27 mouse cellular contexts compared by ENCODE assay signal in genomic region chr6:7716236-7716635, GRCm38 (mm10). TPM values are rescaled to one million over a fixed set of nuclear protein-coding genes. Genes with fewer than 3 reads are reported as not detected.
DNase-seq lines count a peak whose midpoint lies in the region; ATAC-seq and TF ChIP-seq lines count a peak whose summit lies in the region.
"Had no signal": no experiment of that assay in that cellular context is flagged by ENCODE, and none has a peak within 500 bp of the region (broad histone marks: within the 10 kb centered on the region; RNA-seq: fewer than 3 reads in every experiment).

No protein-coding gene starts in this region.

- no peak overlapping the region for H3K4me3 ChIP-seq in forebrain, embryonic 16.5 days (replicated peaks; ENCODE audit: low read length)
- no peak overlapping the region for H3K4me3 ChIP-seq in forebrain, embryonic 13.5 days
- no peak overlapping the region for H3K4me3 ChIP-seq in lung, postnatal 0 days (ENCODE audit: low read depth, low read length)
- H3K4me3 ChIP-seq in lung, adult 2 months (replicated peaks; ENCODE audit: extremely low read depth, low read depth, low read length): no peak overlapping the region
- H3K4me3 ChIP-seq in stomach, postnatal 0 days (ENCODE audit: low read depth, low read length): no peak overlapping the region
- no peak overlapping the region for H3K4me3 ChIP-seq in intestine, embryonic 16.5 days (ENCODE audit: low read length)
- H3K4me3 ChIP-seq: hindbrain, embryonic 13.5 days; limb, embryonic 15.5 days; liver, embryonic 13.5 days; lung, embryonic 15.5 days; megakaryocyte, embryonic 14.5 days; neural tube, embryonic 13.5 days had no signal

- TF ChIP-seq CTCF in lung, postnatal 0 days (IDR thresholded peaks at IDR 0.05): no peak
- no peak for TF ChIP-seq CTCF in lung, adult 2 months (IDR thresholded peaks at IDR 0.05; ENCODE audit: insufficient read depth, low read length)
- TF ChIP-seq CTCF in brain, embryonic 14.5 days (IDR thresholded peaks at IDR 0.05; ENCODE audit: borderline replicate concordance, extremely low read depth, insufficient read depth, insufficient read length): no peak
- TF ChIP-seq CTCF in stomach, postnatal 0 days (IDR thresholded peaks at IDR 0.05; ENCODE audit: low read depth): no peak

- H3K27ac ChIP-seq in forebrain, embryonic 16.5 days (ENCODE audit: low read length): no peak overlapping the region
- no peak overlapping the region for H3K27ac ChIP-seq in forebrain, embryonic 13.5 days
- no peak overlapping the region for H3K27ac ChIP-seq in lung, postnatal 0 days (ENCODE audit: low read length)
- H3K27ac ChIP-seq in stomach, postnatal 0 days (replicated peaks): no peak overlapping the region
- H3K27ac ChIP-seq in intestine, embryonic 16.5 days (ENCODE audit: low read length): no peak overlapping the region
- H3K27ac ChIP-seq: hindbrain, embryonic 13.5 days; limb, embryonic 15.5 days; liver, embryonic 13.5 days; lung, embryonic 15.5 days; neural tube, embryonic 13.5 days had no signal

- no peaks in the 10 kb centered on the region for H3K27me3 ChIP-seq in forebrain, embryonic 16.5 days (replicated peaks; ENCODE audit: control insufficient read depth, insufficient read depth, low read length)
- H3K27me3 ChIP-seq in forebrain, embryonic 13.5 days: no peaks in the 10 kb centered on the region
- no peaks in the 10 kb centered on the region for H3K27me3 ChIP-seq in lung, postnatal 0 days (replicated peaks; ENCODE audit: insufficient read depth, low read length)
- H3K27me3 ChIP-seq in stomach, postnatal 0 days (ENCODE audit: control insufficient read depth, insufficient read depth, low read length): no peaks in the 10 kb centered on the region
- no peaks in the 10 kb centered on the region for H3K27me3 ChIP-seq in intestine, embryonic 16.5 days (replicated peaks; ENCODE audit: control insufficient read depth, insufficient read depth, low read length)
- H3K27me3 ChIP-seq: hindbrain, embryonic 13.5 days; limb, embryonic 15.5 days; liver, embryonic 13.5 days; lung, embryonic 15.5 days; megakaryocyte, embryonic 14.5 days; neural tube, embryonic 13.5 days had no signal

- peak; percentile 43 for ATAC-seq in forebrain, embryonic 16.5 days
- no peak; the same call in 1 of the 2 replicates for ATAC-seq in forebrain, embryonic 13.5 days
- no peak for ATAC-seq in lung, postnatal 0 days
- no peak for ATAC-seq in stomach, postnatal 0 days (ENCODE audit: low FRiP score, low TSS enrichment)
- ATAC-seq in intestine, embryonic 16.5 days: no peak
- ATAC-seq: intestine, postnatal 0 days; Patski had no signal

- no peak for TF ChIP-seq EP300 in lung, postnatal 0 days (IDR thresholded peaks at IDR 0.05)
- TF ChIP-seq EP300 in stomach, postnatal 0 days (optimal IDR thresholded peaks at IDR 0.05): no peak

- H3K4me2 ChIP-seq in forebrain, embryonic 16.5 days (ENCODE audit: low read length): no peak overlapping the region
- H3K4me2 ChIP-seq in forebrain, embryonic 13.5 days: no peak overlapping the region
- H3K4me2 ChIP-seq in lung, postnatal 0 days (replicated peaks; ENCODE audit: low read depth, low read length): no peak overlapping the region
- H3K4me2 ChIP-seq in stomach, postnatal 0 days (replicated peaks; ENCODE audit: low read depth): no peak overlapping the region
- H3K4me2 ChIP-seq in intestine, embryonic 16.5 days (ENCODE audit: low read depth, low read length): no peak overlapping the region
- H3K4me2 ChIP-seq: heart, embryonic 11.5 days; hindbrain, embryonic 13.5 days; limb, embryonic 15.5 days; liver, embryonic 13.5 days; lung, embryonic 15.5 days; neural tube, embryonic 13.5 days had no signal

- peak; percentile 4 for DNase-seq in lung, postnatal 0 days (ENCODE audit: low spot score)
- no peak for DNase-seq in lung, adult 2 months
- DNase-seq in brain, embryonic 14.5 days (ENCODE audit: low read depth): peak; percentile 44
- DNase-seq in stomach, postnatal 0 days (ENCODE audit: low spot score): peak; percentile 27
- DNase-seq: adrenal gland, postnatal 14 days; cerebellum, adult 2 months; cerebellum, postnatal 14 days; gastrocnemius, postnatal 25 days; heart, postnatal 4 days; kidney, adult 9 months; kidney, postnatal 25 days; liver, embryonic 13.5 days; lung, postnatal 4 days; right cerebral cortex, postnatal 4 days; thymus, adult 2 months; thymus, postnatal 36 days had no signal

- no peak overlapping the region for H3K9ac ChIP-seq in forebrain, embryonic 16.5 days (replicated peaks; ENCODE audit: low read depth, low read length)
- no peak overlapping the region for H3K9ac ChIP-seq in forebrain, embryonic 13.5 days
- H3K9ac ChIP-seq in lung, postnatal 0 days (replicated peaks; ENCODE audit: low read depth): no peak overlapping the region
- no peak overlapping the region for H3K9ac ChIP-seq in stomach, postnatal 0 days (ENCODE audit: low read length)
- H3K9ac ChIP-seq in intestine, embryonic 16.5 days (ENCODE audit: low read depth, low read length): no peak overlapping the region
- H3K9ac ChIP-seq: hindbrain, embryonic 13.5 days; limb, embryonic 15.5 days; liver, embryonic 13.5 days; lung, embryonic 15.5 days; neural tube, embryonic 13.5 days had no signal

- no peaks in the 10 kb centered on the region for H3K36me3 ChIP-seq in forebrain, embryonic 16.5 days (ENCODE audit: control insufficient read depth, insufficient read depth)
- H3K36me3 ChIP-seq in forebrain, embryonic 13.5 days (ENCODE audit: poor library complexity, severe bottlenecking): no peaks in the 10 kb centered on the region
- H3K36me3 ChIP-seq in lung, postnatal 0 days (ENCODE audit: insufficient read depth, low read length): no peaks in the 10 kb centered on the region
- H3K36me3 ChIP-seq in stomach, postnatal 0 days (ENCODE audit: control insufficient read depth, insufficient read depth, low read length): no peaks in the 10 kb centered on the region
- H3K36me3 ChIP-seq in intestine, embryonic 16.5 days (ENCODE audit: control insufficient read depth, insufficient read depth, low read length): no peaks in the 10 kb centered on the region
- H3K36me3 ChIP-seq: hindbrain, embryonic 13.5 days; limb, embryonic 15.5 days; liver, embryonic 13.5 days; lung, embryonic 15.5 days; neural tube, embryonic 13.5 days had no signal

- H3K9me3 ChIP-seq in forebrain, embryonic 16.5 days (ENCODE audit: control insufficient read depth, low read length): no peaks in the 10 kb centered on the region
- no peaks in the 10 kb centered on the region; the same call in 1 of the 2 replicates for H3K9me3 ChIP-seq in forebrain, embryonic 13.5 days (replicated peaks)
- no peaks in the 10 kb centered on the region for H3K9me3 ChIP-seq in lung, postnatal 0 days (ENCODE audit: low read length)
- H3K9me3 ChIP-seq in stomach, postnatal 0 days (ENCODE audit: control insufficient read depth, low read length): no peaks in the 10 kb centered on the region
- H3K9me3 ChIP-seq in intestine, embryonic 16.5 days (ENCODE audit: control insufficient read depth, low read length): no peaks in the 10 kb centered on the region
- H3K9me3 ChIP-seq: hindbrain, embryonic 13.5 days; limb, embryonic 15.5 days; liver, embryonic 13.5 days; lung, embryonic 15.5 days; megakaryocyte, embryonic 14.5 days; neural tube, embryonic 13.5 days had no signal

- no peak for TF ChIP-seq POLR2A in lung, adult 2 months (IDR thresholded peaks at IDR 0.05; ENCODE audit: borderline replicate concordance, extremely low read depth, low read depth, low read length)
- TF ChIP-seq POLR2A in brain, embryonic 14.5 days (IDR thresholded peaks at IDR 0.05; ENCODE audit: borderline replicate concordance, extremely low read depth, insufficient read depth, insufficient read length, poor library complexity, severe bottlenecking): no peak

- H3K4me1 ChIP-seq in forebrain, embryonic 16.5 days (replicated peaks; ENCODE audit: control insufficient read depth, insufficient read depth, low read length): no peaks in the 10 kb centered on the region
- H3K4me1 ChIP-seq in forebrain, embryonic 13.5 days: no peaks in the 10 kb centered on the region
- H3K4me1 ChIP-seq in lung, postnatal 0 days (ENCODE audit: insufficient read depth, low read depth, low read length): no peaks in the 10 kb centered on the region
- H3K4me1 ChIP-seq in lung, adult 2 months (ENCODE audit: control insufficient read depth, insufficient read depth, low read length): no peaks in the 10 kb centered on the region
- H3K4me1 ChIP-seq in stomach, postnatal 0 days (replicated peaks; ENCODE audit: control insufficient read depth, insufficient read depth): no peaks in the 10 kb centered on the region
- no peaks in the 10 kb centered on the region for H3K4me1 ChIP-seq in intestine, embryonic 16.5 days (ENCODE audit: control insufficient read depth, insufficient read depth, low read length)
- H3K4me1 ChIP-seq: hindbrain, embryonic 13.5 days; megakaryocyte, embryonic 14.5 days; neural tube, embryonic 13.5 days had no signal

- 41% methylated on average over 4 of the region's 4 CpGs for WGBS in forebrain, embryonic 16.5 days
- WGBS in forebrain, embryonic 13.5 days: 48% methylated on average over 4 of the region's 4 CpGs
- WGBS in lung, postnatal 0 days: 39% methylated on average over 4 of the region's 4 CpGs
- 46% methylated on average over 4 of the region's 4 CpGs for WGBS in lung, adult 2 months
- 35% methylated on average over 4 of the region's 4 CpGs for WGBS in stomach, postnatal 0 days
- WGBS in intestine, embryonic 16.5 days: 55% methylated on average over 4 of the region's 4 CpGs

RNA-seq across cellular contexts. Expression of gene Asns, which starts 23.2 kb away (rescaled TPM):
- polyA plus RNA-seq in forebrain, embryonic 16.5 days (2015; fragmentation: Nextera tagmentation; extraction: Ambion mirVana): 68.0 and 86.1 TPM in 2 replicates
- polyA plus RNA-seq in forebrain, embryonic 13.5 days (2015; fragmentation: Nextera tagmentation; extraction: Ambion mirVana): 35.2 and 46.4 TPM in 2 replicates
- 16.8 and 18.1 TPM in 2 replicates for polyA plus RNA-seq in lung, postnatal 0 days (2015; fragmentation: Nextera tagmentation; extraction: Ambion mirVana)
- polyA plus RNA-seq in lung, adult 2 months (2012; rRNA removed): 9.4 and 13.7 TPM in 2 replicates
- polyA plus RNA-seq in brain, embryonic 14.5 days (2012; rRNA removed): 27.5 and 35.1 TPM in 2 replicates
- 132 and 133 TPM in 2 replicates for polyA plus RNA-seq in stomach, postnatal 0 days (2015; fragmentation: Nextera tagmentation; extraction: Ambion mirVana)
- 95.8 and 112 TPM in 2 replicates for polyA plus RNA-seq in intestine, embryonic 16.5 days (2015; fragmentation: Nextera tagmentation; extraction: Ambion mirVana)
